Mouse (Mus musculus) c-Kit-positive CD71-positive TER-119-positive erythroid progenitor cells, embryonic 14.5 days (primary cell): ENCODE data around the gene Dstyk.

Experiments used
- DNase-seq: peaks from one replicate; pipeline ENCODE4 v3.0.0-alpha.2; 2013; ENCODE audit warnings: low spot score

Gene Dstyk

DNA sequence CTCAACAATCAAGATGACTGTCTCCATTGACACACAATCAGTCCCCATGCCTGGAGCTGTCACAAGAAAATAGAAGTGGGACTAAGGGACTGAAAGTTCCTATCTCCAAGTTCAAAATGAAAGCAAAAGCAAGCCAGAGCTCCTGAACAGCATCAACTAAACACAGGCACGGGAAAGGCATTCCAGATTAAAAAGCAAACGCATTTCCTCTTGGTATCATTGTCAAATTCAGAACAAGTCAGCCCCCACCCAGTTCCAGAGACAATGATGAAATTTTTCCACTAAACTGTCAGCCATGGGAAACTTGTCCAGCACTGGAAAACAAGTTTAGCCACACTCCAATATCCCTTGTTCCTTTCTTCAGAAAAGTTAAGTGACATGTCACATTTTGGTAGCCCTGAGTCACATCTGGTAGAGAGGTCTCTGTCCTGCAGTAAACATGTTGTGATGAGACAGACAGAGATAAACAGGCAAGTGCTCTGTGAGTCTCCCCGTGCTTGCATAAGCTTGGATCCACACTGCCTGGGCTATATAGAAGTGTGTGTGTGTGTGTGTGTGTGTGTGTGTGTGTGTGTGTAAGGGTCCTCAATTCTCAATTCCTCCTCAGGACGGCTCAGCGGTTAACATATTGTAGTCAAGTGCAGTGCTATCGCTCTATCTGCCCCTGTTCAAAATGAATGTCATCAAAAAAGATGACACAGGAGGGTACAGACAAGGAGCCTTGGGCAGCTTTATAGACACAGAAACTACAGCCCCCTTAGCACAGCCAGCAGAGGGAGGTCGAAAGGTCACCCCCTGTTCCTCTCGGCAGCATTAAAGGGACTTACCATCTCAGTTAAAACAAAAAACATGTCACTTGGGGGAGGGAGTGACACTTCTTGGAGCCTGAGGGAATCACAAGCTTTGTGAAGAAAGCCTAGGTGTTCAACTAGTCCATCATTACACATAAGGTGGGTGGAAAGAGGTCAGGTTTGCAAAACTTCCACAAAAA, 28.2 kb upstream of the Dstyk start:
- DNase-seq = no peak

DNA sequence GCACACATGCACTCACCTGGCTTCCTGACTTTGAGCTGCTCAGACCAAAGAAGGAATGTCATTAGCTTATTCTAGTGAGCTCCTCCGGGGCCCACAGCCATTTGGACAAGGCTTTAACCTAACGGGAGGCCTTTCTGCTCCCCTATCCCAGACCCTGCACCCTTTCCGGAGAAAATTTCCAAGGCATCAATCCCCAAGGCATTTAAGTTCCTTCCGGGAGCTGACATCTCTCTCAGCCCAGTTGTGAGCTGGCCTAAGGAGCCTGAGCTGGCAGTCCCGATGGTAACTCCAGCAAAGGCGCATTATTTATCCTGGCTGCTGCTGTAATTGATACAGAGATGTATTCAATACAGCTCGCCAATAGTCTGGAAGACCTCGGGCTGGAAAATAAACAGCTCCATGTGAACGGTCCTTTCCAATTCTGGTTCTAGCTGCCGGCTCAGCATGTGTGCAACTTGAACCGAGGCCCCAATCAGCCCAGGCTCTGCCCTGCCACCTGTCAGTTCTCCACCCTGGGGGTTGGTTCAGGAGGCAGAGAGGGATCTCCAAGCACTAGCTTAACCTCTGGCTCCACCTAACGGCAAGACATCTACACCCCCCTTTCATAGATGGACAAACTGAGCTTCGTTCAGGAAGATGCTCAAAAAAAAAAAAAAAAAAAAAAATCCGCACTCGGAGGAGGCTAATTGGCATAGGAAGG, 27.3 kb upstream of the Dstyk start:
- peak; percentile 90 for DNase-seq

DNA sequence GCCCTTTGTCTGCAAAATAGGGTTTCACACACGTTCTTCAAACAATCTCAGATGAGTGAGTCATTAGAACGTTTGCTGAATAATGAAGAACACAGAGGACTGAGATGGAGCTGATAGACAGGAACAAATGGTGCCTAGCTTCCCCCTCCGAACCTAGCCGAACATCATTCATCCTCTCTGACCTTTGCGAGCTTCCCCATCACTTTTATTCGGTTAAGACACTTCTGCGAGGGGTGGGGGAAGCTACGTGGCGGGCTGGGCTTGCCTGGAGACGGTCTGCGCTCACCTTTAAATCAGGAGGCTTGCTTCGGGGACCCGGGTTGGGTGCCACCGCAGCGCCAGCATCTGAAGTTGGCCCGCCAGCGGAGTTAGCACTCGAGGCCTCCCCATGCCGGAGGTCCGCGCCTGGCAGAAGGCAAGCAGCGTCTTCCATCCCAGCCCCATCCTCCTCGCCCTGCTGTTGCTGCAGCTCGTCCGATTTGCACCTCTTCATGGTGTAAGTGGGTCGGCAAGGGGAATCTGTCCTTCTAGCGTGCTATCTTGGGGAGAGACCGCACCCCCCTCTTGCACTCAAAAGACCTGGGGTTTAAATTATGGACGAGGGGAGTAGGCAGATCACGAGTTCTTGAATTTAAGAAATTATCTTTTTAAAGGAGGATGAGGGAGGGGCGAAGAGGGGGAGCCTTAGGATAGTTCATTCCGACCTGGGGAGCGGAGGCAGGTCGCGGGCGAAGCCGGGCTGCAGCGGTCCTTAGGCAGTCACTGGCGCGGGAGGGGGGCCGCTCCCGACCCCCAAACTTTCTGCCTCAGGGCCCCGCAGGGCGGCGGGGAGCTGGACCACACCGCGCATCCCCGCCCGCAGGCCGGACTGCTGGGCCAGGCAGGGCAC, 26.4 kb upstream of the Dstyk start, which contains the start of gene Tmcc2:
Tmcc2 (minus strand) TSS at position 591 of the 889 bp plus-strand sequence.
- DNase-seq = no peak

DNA sequence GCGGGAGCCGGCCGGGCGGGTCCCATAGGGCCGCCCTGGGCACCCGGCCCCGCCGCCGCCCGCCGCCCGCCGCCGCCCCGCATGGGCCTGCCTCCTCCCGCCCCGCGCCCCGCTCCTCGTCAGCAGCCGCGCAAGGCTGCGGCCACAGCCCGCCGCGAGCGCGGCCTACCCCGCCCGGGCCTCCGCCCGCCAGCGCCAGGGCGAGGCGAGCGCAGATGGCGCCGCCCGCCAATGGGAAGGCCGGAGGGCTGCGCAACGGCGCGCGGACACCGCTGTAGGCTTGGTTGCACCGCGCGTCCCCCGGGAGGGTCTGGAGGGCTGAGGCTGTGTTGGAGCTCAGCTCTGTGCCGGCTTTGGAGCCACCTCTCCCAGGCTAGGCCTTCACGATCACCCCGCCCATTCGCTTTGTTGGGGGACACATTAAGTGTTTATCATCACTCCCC, 25.8 kb upstream of the Dstyk start:
- DNase-seq = no peak

DNA sequence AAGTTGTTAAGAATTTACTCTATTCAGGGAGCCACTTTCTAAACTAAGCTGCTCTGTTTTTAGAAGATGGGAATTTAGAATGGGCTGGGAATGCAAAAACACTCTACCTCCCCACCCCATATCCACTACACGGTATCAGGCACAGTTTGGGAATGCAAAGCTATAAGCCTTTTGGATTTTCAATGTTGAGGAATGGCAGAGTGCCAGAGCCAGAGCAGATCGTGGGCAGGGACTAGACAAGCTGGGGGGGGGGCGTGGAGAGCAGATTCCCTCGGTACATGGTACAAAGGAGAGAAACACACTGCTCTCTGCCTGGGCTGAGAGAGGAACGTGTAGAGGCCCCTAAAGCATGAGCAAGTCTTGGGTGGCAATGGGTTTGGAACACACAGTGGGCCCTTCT, 24.5 kb upstream of the Dstyk start:
- DNase-seq = no peak

DNA sequence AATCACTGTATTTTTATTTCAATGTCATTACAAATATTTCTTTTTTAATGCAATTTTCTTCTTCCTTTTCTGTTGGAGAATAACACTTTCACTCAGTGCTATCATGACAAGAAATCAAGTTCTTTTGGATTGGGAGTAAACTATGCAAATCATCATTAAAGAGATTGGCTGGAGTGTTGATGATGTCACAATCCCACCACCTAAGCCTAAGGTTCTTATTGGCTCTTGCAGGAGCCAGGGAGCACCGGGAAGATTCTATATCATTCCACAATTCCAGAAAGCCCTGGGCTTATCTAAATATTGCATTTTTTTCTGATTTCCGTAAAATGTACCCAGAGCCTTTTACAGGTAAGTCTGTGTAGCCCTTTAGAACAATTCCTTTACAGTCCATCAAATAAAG, 20.6 kb upstream of the Dstyk start:
- DNase-seq = no peak

DNA sequence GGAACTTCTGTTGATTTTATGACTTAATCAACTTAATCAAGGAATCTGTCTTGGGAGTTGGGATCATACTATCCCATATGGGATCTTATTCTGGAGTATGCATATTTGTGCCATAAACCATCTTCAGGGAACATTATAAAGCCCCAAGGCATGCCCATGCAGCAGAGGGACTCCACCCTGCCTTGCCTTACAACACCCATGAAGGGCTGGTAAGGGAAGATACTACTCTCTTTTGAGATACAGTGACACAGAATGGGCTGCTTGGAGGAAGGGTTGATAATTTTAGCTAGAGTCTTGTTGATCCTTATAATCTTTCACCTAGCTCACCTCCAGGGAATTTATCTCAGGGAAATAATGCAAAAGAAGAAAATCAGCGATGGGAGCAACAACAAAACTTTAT, 16.8 kb upstream of the Dstyk start:
- DNase-seq = no peak

DNA sequence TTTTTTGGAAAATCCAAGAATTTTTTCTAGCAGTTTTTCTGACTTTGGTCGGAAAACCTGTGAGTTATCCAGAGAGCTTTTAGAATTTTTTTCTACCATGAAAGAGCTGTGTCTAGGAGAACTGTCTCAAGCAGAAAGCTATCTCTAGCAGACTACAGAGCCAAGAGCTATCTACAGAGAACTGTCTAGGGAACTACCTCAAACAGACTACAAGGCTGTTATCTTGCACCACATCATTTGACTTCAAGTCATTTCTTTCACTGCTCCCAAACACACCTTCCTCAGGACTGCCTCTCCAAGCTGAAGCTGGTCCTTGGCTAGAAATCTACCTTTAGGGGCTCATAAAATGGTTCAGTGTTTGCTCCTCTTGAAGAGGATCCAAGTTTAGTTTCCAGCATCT, 15.5 kb upstream of the Dstyk start:
- DNase-seq = no peak

DNA sequence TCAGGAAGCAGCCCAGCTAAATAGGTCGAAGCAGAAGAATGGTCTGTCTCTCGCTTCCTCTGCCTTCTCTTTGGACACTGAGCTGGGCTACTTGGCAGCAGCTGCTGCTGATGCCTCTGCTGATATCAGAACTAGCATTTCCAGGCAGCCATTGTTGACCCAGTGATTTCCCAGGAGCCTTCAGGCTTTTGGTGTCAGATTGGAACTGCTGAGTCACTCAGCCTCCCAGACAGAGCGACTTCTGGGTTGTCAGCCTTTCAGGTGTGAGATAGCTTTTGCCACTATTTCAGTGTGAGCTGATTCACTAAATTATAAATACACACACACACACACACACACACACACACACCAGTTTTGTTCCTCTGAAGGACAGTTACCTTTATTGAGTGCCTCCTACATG, 6.7 kb upstream of the Dstyk start:
- peak; percentile 54 for DNase-seq

DNA sequence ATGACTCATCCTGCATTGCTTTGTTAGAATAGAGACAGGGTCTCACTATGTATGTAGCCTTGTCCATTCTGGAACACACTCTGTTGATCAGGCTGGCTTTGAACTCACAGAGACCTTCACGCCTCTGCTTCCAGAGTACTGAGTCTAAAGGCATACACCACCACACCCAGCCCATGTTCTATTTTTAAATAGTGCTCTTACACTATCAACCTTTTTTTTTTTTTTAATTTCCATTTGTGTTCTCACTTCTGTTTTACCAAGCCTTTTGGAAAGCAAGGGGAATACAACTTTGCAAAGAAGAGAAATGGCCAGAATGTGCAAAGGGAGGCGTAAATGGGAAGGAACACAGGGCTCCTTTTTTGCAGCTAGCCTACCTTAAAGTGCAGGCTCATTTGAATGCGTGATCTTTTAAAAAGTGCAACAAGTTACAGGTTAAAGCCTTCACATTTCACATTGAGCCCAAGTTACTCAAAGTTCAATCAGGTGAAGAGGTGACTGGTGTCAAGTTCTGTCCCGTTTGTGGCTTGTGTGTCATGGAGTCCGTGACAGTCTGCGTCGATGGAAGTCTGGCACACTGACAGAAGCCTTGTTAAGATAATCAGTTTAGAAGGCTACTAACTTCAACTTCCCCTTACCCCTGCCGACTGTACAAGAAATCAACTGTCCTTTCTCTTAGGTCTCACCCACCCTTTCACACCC, 962 bp upstream of the Dstyk start:
- peak; percentile 34 for DNase-seq

DNA sequence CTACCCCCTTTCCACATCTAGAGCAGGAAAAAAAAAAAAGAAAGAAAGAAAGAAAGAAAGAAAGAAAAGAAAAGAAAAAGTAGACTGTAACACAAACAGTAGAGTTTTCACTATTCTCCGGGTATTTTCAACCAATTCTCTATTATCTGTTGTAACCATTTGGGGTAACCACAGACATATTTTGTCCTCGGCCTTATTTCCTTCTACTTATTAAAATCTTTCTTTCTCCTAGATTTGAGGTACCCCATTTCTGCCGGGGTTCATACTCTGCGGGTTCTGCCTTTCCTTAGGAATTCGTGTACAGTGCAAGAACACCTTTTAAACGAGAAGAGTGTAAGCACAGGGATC, 438 bp upstream of the Dstyk start:
- DNase-seq = no peak

DNA sequence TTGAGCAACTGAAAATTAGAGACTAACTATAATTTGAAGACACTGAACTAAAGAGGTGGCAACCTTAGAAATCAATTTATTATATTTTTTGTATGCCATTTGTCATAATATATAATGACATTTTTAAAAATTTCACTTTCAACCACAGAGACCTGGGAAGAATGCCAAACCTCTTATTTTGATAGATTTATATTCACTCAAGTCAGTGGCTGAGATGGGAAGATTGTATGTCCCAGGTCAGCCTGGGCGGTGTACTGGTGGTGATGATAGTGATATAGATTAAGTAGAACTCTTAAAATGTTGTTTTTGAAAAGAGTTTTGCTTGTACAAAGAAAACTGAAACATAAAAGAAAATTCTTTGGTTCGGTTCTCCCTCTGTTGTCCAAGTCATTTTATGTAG, 2.9 kb downstream of the Dstyk start:
- no peak for DNase-seq

DNA sequence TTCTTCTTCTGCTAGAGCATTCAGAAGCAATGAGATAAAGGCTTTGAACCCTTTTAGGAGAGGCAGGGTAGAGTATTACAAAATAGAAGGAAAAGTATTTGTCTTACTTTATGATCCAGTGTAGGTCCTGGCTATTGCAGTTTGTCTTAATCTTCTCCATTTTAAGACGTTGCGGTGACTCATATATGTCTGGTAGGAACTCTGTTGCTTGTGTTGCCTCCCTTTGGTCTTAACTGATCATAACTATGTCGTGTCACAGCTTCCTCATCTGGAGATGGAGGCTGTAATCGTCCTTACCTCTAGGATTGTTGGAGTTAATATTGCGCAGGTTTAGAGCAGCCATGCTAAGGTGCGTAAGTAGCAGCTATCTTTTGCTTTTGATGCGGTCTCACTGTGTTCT, 3.3 kb downstream of the Dstyk start:
- DNase-seq = no peak

DNA sequence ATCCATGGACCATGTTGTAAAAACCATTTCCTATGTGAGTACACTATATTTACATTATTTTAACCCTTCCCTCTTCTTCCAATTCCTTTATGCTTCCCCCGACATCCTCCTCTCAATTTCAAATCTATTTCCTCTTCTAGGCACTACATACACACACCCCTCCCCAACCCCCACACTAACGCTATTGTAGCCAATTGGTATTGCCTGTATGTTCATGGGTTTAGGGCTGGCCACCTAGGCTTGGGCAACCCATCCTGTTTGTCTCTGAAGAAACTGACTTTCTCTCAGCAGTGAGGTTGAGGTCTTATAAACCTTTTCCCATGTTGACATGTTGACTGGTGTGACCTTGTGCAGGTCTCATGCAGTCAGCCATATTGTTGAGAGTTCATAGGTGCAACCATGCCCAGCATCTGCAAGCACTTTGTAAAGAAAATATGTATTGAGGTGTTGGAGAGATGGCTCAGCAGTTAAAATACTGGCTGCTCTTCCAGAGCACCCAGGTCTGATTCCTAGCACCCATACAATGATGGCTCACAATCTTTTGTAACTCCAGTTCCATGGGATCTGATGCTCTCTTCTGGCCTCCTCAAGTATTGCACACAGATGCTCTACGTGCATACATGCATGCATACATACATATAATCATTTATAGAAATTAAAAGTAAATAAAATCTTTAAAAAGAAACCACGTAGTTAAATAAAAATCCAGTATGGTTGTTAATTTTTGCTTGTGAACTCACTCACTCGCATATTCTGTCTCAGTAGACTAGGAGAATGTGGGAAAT, 5.7 kb downstream of the Dstyk start:
- DNase-seq = no peak

DNA sequence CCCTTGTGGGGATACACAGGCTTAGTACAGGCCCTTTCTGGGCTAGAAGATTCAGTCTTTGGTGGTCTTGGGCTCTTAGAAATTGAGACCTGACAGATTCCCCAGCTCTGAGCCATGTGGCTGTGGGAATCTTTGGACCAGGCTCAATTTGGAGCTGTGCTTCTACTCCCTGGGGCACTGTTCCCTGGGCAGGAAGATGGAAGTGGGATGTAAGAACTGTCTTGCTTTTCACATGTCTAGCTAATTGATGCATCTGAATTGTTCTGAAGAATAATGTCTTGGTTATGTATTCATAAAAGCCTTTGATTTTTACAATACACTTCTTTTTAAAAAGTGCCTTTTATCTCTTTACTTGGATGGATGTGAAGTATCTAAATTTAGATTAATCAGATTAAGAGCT, 8.2 kb downstream of the Dstyk start:
- DNase-seq = no peak

DNA sequence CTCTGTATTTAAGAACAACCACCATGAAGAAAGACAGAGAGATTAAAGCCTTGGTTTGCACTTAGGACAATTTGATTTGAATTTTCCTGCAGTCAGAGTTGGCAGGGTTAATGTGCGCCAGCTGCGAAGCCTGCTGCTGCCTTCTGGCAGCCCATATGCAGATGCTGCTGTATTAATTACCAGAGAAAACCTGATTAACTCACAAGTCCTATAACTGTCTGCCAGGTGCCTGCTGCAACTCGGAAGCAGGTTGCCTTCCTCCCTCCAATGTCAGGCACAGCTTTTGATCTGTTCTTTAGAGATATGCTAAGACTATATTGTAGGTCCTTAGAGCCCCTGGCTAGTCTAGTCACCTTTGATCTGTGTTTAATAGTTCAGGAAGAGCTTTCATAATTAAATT, 13.5 kb downstream of the Dstyk start:
- DNase-seq = no peak

DNA sequence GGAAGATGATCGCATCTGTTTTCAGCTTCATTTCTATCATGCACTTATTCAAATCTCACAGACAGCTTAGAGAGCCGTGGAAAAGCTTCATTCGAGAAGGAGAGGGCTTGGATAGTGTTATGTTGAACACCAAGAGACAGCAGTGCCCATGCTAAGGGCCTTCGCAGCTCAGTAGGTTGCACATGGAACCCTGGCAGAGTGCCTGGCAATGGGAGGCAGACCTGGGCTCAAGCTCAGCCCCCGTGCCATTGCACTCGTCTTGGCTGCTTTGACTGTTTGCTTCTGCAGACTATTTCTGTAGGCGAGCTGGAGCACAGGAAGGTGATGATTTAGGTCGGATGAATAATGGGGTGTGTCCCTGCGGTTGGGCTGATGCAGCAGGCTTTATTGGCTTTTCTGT, 14.4 kb downstream of the Dstyk start:
- DNase-seq = no peak

DNA sequence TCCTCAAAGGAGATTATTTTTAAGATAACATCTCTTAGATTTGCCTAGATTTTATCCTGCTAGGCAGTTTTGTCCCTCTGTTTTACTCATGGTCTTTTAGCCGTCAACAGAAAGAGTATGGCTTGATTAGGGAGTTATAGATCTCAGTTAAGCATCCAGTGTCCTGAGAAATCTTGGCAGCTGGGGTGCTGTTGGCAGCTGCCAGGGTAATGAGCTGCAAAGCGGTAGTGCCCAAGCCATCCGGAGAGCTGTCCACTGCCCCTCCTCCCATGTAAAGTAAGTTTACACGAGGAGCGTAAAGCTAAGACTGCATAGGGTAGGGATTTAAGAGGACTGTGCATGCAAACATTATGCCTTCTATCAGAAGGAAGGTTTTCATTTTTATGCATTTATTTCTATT, 16.0 kb downstream of the Dstyk start:
- DNase-seq = no peak

DNA sequence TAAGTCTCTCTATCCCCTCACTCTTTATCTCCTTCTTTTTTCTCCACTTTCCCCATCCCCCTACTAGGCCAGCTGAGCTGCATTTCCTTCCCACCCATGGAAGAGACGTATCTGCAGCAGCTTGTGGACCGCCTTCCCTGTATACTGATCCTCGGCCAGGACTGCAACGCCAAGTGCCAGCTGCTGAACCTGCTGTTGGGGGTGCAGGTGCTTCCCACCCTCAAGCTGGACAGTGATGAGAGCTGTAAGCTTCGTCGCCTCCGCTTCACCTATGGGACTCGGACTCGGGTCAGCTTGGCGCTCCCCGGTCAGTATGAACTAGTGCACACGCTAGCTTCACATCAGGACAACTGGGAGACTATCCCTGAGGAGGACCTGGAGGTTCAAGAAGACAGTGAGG, 16.7 kb downstream of the Dstyk start:
- DNase-seq = no peak

DNA sequence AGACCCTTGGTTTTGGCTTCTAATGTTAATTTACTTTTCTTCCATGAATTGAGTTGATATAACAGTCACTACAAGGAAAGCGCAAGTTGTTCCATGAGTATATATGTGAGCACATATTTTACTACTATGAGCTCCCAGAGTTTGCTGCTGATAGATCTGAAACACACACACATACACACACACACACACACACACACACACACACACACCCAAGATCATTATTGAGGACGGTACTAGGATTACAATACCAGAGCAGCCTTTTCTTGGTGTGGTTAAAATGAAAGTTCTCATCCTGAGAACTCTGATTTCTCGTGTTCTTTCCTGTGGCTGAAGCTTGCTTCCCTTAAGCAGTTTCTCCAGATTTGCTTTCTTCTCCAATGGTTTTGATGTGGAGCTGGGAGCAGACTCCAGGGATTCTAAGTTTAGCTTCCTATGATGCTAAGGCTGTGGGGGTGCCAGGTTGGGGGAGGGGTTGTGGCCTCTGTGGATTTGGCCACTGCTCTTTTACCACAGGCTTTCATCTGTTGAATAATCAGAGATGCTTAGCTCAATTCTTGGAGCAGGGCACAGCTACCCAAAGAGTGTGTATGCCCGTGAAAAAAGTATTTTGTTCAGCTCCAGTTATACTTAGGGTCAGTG, 19.1 kb downstream of the Dstyk start:
- no peak for DNase-seq
